Mouse (Mus musculus) thymus, adult 2 months (tissue): ENCODE data around the gene Olfr161.

Experiments
- CTCF ChIP-seq: fragments of 200-500 bp; IDR thresholded peaks from 2 replicates; pipeline ENCODE4 v1.5.1; 2012; ENCODE audit warnings: mild to moderate bottlenecking, control low read depth, low read length, moderate library complexity, borderline replicate concordance; ENCODE audit not compliant: control insufficient read depth, poor library complexity, insufficient read depth; ENCODE audit errors: extremely low read depth
- POLR2A ChIP-seq: fragments of 200-500 bp; IDR thresholded peaks from 2 replicates; pipeline ENCODE4 v1.6.1; 2012; ENCODE audit warnings: mild to moderate bottlenecking, low read length, control low read depth, moderate library complexity; ENCODE audit not compliant: control insufficient read depth, poor library complexity, insufficient read depth; ENCODE audit errors: extremely low read depth

DNA sequence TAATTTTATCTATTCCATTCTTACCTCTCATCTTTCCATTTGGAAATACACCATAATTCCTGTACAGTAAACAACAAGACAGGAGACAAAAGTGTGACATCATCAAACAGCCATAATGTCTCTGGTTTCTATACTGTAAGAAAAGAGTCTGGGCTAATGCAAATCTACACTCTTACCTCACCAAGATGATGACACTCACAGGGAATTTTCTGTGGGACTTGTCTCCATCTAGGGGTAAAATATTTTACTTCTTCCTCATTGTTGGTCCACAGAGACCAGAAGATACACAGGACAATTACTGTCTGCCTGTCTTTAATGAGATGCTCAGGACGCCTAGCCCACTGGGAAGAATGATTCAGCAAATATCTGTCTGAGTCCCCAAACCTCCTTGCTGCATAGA is at the start of gene Olfr161:
- TF ChIP-seq CTCF (no peak), POLR2A (no peak)
